Mouse (Mus musculus): ENCODE measurements around the gene Gm13089.
"Not testable (repeated sequence)": the region's sequence is repeated elsewhere in the genome, so short reads cannot be mapped to it uniquely, and the experiment has no call there.

The Gm13089 gene

DNA sequence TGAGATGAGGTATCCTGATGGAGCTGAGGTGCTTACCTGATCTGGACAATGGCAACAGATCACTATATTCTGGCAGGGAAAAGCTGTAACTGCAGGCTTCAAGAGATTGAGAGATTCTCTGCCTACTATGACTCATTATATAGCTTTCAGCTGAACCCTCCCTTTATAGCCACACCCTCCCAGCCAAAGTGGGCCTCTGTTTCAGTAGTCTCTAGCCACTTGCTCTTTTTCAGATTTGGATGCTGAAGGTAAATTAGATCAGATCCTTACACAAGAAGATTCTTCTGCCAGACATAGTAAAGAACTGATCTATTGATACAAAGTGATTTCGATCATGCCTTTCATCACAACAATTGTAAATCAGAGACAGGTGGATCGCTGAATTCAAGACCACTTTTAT is at the start of gene Gm13089:
Gene Gm13089 (minus strand): TSS at position 101 of the 400 bp plus-strand sequence.
- no peak for DNase-seq (ENCODE audit: low read depth)

DNA sequence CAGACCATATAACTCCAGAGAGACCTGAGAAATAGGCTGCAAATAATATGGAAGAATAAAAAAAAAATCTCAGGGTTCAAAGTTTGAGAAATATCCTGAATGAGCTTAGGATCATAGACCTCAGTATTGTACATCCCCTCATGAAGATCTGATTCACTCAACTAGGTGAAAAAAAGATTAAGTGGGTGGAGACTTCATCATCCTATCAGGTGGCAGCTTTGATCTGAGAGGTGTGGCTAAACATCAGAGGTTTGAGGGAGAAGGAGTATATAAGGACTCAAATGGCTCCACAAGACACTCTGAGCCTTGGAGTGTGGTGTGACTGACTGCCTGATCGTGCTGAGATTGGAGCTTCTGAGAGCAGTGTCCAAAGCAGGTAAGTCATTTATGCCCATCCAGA is 16.6 kb upstream of the Gm13089 start, which contains the start of gene Gm13078:
Gene Gm13078 (plus strand): TSS at position 301 of the 400 bp plus-strand sequence.
- DNase-seq (ENCODE audit: low read depth) = no peak

DNA sequence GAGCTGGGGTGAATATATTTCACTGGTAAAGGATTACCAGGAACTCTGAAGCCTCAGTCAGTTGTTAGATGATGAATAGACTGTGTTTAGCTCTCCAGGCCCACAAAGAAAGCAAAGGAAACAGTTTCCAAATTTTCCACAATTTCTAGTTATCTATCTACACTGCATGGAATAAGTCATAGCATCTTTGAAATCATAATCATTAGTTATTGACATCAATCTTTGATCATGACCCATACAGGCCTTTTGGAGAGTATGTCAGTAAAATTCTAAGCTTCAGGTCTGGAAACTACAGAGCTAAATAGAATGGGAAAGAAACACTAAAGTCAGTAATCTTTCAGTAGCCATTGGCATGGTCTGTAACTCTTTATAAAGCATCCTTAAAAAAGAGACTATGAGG is 45.4 kb downstream of the Gm13089 start, which contains the start of gene Gm13088:
Gene Gm13088 (minus strand): TSS at position 101 of the 400 bp plus-strand sequence.
- not testable (repeated sequence) for DNase-seq (ENCODE audit: low read depth)
